Mouse (Mus musculus) c-Kit-positive CD71-negative TER-119-negative erythroid progenitor cells, embryonic 14.5 days (primary cell): ENCODE measurements around the gene Efcab5.
A peak's percentile ranks its signal among the peaks of the same experiment; 100 is the strongest.
"Not testable (repeated sequence)": the region's sequence is repeated elsewhere in the genome, so short reads cannot be mapped to it uniquely, and the experiment has no call there.

ENCODE experiments used
- DNase-seq: peaks from one replicate; pipeline ENCODE4 v3.0.0-alpha.2; 2013; ENCODE audit warnings: low read depth

Efcab5 gene

DNA sequence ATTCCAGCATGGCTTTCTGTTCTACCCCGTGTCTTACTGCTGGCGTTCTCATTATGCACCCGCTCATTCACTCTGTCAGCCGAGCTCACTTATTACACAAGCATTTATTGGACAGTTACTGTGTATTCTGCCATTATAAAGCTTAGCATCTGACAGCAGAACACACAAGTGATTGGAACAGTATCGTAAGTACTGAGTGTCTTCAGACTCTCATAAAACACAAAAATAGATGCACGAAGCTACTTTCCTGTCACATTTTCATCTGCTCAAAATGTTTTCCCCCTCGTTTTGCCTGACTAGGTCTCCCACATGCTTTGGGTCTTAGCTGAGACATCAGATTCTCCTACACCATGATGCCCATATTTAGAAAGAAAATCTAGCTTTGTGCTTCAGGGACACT lies 14.2 kb downstream of the Efcab5 start:
- DNase-seq, result no peak

DNA sequence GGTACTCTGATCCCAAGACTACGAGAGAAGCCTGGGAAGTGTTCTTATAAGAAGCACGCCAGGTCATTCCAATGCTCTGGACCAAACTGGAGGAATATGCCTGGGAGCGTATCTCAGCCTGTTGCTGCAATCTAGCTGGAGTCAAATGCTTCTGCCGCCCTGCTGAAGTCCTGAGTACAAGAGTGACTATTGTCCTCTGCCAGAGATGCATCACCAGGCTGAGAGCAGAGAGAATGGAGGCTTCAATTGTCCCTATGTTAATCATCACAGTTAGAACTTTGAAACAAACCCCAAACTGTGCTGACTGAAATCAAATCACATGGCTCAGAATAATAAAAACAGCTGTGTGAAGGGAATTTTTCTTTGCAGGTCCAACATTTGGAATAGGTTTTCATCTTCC lies 15.0 kb downstream of the Efcab5 start:
- no peak for DNase-seq

GRCm38 (mm10) chr11:77160744-77161143 lies 28.0 kb downstream of the Efcab5 start:
- no peak for DNase-seq

GRCm38 (mm10) chr11:77160341-77160740 lies 28.4 kb downstream of the Efcab5 start:
- no peak for DNase-seq

- DNase-seq, result no peak
These were observed 34.6 kb downstream of the Efcab5 start for GRCm38 (mm10) chr11:77154214-77154613.

DNA sequence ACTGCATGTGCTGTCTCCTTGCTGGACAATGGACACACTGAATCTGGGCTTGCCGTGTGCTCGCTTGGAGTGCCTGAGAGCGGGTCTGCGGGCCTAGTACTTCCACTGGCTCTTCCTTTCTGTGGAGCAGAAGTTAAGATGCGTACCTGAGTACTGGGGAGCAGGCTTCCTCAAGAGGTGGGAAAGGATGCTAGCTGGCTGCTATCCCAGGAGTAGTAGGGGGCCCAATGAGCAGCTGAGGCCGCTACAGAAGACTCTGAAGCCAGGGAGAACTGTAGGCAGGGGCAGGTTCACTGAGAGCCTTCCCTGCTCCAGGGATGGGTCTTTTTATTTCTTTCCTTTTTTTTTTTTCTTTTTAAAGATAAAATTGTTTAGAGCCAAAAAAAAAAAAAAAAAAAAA lies 38.0 kb downstream of the Efcab5 start:
- no peak for DNase-seq

DNA sequence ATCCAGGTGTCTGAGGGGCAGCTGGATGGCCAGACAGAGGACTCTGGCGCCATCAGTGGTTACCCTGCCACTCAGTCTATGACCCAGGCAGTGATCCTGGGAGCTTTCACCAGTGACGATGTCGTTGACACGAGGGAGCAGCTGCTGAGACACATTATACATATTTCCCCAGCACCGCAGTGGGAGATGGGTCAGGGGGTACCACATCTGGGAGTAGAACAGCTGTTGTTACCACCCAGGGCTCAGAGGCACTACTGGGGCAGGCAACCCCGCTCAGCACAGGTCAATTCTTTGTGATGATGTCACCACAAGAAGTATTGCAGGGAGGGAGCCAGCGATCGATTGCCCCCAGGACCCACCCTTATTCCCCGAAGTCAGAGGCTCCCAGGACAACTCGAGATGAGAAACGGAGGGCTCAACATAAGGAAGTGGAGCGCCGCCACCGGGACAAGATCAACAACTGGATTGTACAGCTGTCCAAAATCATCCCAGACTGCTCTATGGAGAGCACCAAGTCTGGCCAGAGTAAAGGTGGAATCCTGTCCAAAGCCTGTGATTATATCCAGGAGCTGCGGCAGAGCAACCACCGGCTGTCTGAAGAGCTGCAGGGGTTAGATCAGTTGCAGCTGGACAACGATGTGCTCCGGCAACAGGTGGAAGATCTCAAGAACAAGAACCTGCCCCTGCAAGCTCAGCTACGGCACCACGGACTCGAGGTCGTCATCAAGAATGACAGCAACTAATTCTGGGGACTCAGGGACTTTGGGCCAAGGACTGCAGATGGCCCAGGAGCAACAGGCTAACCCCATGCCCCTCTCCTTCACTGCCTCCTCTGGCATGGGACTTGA lies 38.8 kb downstream of the Efcab5 start:
- DNase-seq, result not testable (repeated sequence)

DNA sequence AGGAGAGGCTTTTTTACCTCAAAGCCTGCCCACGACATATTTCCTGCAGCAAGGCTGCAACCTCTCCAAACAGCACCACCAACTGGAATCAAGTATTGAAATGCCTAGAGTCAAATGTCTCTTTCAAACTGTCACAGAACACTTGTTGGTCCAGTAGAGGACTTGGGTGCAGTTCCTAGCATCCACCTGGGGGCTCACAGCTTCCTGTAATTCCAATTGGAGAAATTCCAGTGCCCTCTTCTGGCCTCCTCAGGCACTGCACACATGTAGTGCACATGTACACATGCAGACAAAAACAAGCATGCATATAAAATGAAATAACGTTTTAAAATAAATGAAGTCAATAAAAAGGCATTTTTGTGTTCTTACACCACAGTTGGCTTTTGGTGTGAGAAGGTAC lies 40.0 kb downstream of the Efcab5 start:
- no peak for DNase-seq

DNA sequence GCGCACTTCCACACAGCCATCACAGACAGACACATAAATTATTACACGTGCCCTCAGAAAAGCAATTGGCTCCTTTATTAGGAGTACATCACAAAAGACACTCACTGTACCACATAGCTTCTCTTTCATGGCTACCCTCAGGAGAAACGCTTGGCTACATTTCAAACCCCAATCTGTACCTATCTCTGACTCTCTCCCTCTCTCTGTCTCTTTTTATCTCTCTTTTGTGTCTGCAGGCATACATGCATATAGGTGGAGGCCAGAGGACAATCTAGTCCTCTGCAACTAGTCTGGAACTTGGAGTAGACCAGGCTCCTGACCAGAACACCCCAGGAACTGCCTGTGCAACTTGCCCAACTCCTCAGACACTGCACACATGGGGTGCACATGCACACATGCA lies 41.0 kb downstream of the Efcab5 start:
- DNase-seq, result no peak

GRCm38 (mm10) chr11:77145423-77145822 lies 43.3 kb downstream of the Efcab5 start:
- no peak for DNase-seq

- peak; percentile 46 for DNase-seq
These were observed 46.8 kb downstream of the Efcab5 start for GRCm38 (mm10) chr11:77141938-77142337.

DNA sequence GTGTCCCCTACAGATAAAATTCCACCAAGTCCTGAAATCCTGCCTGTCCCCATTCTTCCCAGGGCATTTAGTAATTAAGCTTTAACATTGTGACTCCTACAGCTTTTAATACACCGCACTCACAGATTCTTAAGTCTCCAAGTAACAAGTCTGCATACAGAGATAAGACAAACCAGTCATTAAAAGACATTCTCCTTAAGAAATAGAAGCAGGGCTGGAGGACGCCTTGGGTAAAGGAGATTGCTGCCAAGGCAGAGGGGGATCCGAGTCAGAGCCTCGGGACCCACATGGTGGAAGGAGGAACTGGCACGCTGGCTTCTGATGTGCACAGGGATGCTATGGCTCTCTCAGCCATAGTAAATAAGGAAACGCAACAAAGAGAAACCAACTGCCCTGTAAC lies 48.8 kb downstream of the Efcab5 start:
- DNase-seq, result no peak

DNA sequence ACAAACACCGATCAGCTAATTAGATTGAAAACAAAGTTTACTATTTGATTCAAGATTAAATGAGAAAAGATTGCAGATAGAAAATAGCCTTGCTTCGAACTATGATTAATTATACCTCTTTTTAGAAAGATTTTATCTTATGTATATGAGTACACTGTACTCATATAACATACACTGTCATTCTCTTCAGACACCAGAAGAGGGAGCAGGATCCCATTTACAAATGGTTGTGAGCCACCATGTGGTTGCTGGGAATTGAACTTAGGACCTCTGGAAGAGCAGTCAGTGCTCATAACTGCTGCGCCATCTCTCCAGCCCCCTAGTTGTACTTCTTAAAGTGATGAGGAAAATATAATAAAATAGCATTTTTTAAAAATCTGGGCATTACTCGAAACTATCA lies 55.3 kb downstream of the Efcab5 start:
- DNase-seq, result no peak

GRCm38 (mm10) chr11:77132580-77132979 lies 56.2 kb downstream of the Efcab5 start:
- peak; percentile 22 for DNase-seq

DNA sequence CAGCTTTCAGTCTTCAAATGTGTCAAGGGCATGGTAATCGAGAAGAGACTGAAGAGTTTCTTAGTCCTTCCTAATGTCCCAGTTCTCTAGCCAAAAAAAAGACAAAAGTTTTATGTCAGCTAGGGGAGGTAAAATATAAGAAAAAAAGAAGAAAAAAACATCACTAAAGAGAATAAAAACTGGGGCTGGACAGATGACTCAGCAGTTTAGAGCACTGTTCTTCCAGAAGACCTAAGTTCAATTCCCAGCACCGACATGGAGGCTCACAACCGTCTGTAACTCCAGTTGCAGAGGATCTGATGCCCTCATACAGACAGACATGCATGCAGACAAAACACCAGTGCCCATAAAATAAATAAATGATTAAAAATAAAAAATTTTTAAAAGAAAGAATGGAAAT lies 60.2 kb downstream of the Efcab5 start:
- no peak for DNase-seq

GRCm38 (mm10) chr11:77111141-77111540 lies 77.6 kb downstream of the Efcab5 start:
- no peak for DNase-seq

DNA sequence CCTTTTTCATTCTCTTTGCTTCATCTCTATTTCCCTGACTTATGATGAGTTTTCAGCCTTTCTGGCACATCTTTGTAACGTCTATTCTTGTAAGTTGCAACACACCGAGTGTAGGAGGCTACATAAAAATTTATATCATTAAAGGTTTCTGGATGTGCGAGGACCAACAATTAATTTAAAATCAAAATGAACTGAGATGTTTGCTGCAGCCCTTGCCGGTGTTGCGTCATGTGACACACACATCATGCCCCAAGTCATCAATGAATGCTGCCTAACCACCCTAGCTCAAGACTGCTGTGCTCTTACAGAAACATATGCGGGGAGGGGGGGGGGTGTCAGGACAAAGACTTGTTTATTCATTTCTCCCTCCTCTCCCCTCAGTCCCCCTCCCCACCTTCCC lies 80.3 kb downstream of the Efcab5 start:
- no peak for DNase-seq

- not testable (repeated sequence) for DNase-seq
These were observed 80.9 kb downstream of the Efcab5 start for GRCm38 (mm10) chr11:77107872-77108271.

- no peak for DNase-seq
These were observed 81.8 kb downstream of the Efcab5 start for GRCm38 (mm10) chr11:77106961-77107360.

DNA sequence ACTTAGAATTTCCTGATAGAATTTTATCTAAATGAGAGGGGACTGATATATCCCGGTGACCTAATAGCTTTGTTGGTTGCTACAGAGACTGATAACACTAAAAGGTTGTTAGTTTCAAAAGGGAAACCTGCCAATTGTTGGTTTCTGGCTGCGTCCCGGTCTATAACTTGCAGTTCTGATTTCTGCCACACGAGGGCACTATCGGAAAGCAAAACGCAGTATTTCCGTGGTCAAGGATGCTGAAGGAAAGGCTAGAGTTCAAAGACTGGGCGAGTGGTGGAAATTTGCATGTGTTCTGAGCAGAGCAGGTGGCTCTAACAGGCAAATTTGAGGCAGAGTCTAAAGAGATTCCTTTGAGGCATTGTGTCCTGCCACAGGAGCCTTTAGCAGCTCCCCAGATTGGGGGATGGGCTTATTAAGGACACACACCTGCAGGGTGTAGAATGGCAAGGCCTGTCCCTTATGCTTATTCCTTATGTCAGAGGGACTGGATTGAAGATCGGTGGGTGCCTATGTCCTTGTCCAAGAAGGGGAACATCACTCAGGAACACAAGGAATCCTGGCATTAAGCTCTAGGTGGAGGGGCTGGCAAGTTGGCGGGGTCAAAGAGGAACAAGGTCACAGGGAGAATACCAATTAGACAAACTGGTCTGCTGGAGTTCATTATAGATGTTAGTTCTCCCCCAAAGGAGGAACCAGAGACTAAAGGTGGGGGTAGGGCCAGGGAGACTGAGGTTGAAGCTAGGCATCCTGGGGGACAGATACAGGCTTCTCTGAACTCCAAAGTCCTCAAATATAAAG lies 88.4 kb downstream of the Efcab5 start:
- peak; percentile 79 for DNase-seq

GRCm38 (mm10) chr11:77098332-77098972 lies 90.3 kb downstream of the Efcab5 start:
- no peak for DNase-seq

DNA sequence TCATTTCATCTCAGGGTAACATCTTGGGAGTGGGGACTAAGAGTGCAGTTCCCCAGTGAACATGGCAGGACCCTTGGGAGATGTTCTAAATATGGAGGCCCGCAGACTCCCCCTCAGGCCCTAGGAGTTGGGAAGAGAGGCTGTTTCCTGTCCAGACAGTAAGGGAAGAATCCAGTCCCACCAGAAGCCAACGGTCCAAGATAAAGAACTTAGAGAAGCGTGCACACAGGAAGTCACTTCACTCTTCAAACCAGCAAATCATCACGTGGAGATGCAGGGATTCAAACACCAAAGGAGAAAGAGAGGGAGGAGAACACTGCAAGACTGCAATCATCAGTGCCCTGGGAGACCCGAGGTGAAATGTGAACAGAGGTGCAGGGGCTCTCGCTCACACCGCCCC lies 91.8 kb downstream of the Efcab5 start:
- no peak for DNase-seq

DNA sequence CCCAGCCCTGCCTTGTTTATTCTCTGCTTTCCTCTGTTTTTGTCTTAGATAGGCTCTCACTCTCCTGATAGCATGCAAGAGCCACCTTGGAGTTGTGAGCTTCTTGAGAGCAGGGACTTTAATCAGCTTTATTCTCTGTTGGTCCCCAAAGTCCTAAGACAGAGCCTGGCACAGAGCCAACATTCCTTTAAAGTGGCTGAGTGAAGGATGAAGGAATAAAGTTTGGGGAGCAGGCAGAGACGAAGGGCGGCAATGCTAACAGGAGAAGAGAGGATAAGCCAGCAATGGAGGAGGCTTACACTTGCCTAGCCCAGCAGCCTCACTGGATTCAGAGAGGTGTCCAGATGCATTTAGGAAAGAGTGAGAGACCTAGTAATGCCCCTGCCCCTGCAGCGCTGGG lies 92.2 kb downstream of the Efcab5 start:
- DNase-seq, result no peak
